Mouse (Mus musculus): ENCODE results near the gene Prepl. TPM values are rescaled to one million over a fixed set of nuclear protein-coding genes. Genes with fewer than 3 reads are reported as not detected.

The Prepl gene
- total RNA-seq (2021): 38.4 and 41.4 TPM in 2 replicates
- long read RNA-seq, transcript Prepl-202 (15 exons, 2,734 nt): major isoform, 12 of 30 reads
- long read RNA-seq, transcript Prepl-201 (14 exons, 3,255 nt): minor isoform, 9 of 30 reads
- long read RNA-seq, partial matches to known transcripts: 4 of 30 reads
- long read RNA-seq, other reads (novel, unspliced or antisense): 3 of 30 reads

DNA sequence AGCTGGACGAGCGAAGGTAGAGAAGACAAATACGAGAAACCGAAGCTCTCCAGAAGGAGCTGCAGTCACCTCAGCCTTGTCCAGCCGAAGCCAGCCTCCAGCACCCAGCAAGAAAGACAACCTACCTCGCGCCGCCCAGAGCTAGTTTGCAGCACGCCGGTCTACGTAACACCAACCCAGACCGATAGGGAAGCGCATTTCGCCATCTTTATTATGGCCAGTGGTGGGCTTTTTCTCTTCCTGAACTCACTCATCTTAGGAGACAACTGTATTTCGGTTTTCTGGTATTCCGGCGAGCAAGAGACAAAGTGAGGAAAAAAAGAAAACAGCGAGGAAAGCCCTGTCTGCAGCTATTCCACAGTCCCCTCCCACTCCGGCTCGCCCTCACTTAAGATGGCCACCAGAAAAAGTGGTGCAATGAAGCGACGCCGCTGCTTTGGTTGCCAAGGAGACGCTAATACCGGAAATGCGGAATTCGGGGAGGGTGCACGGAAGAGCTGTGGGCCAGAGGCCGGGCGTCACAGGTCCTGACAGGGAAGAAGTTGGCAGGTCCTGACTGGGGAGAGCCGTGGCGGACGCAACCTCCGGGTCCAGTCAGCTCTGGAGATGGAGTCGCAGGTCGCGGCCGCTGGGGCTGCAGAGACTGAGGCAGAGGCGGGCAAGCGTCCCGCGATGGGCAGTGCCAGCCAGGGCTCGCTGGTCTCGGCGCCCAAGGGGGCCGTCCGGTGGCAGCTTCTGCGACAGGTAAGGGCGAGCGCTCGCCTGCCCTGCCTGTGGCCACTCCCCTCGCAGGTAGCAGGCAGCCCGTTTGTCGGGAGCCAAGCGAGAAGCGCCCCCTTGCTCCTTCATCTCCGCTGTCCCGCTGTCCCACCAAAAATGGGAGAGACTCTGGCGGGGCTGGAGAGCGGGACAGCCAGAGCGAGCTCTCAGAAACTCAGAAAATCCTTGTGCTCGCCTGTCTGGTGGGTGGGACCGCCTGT, at the start of gene Prepl, which contains the start of gene Camkmt:
TSS of gene Prepl (minus strand) at position 122 of the 980 bp plus-strand sequence.
TSS of gene Camkmt (plus strand) at position 433 of the 980 bp plus-strand sequence.
- DNase-seq: peak; percentile 91

DNA sequence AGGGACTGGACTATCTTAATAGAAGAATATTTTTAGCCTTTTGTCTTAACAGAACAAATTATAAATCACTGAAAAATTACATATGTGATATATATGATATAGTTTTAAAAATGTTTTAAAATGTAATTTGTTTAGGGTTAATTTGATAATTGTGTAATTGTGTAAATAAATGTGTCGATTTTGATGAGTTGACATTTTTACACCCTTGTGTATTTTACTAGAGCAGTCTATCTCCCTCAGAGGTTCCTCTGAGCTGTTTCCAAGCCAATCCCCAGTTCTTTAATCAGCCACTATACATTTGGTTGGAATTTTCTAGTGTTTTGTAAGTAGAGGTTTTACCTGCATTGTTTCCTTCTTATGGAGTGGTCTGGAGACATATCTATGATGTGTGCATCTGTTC, 48.4 kb upstream of the Prepl start:
- DNase-seq: no peak

DNA sequence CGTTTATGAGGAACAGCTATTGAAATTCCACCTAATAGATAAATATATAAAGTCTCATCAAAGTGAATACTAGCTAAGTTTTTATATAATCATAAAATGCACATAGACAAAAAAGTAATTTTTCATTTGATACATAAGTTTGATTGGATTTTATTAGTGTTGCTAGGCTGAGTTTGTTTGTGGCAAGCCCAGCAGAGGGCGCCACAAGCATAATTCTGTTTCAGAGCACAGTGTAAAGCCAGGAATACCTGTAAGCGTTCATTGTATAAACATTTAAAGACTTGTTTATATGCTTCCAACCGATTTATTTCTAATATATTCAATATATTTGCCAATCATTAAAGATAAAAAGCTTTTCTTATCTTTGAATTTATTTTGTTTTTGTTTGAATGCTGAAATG, 26.6 kb upstream of the Prepl start:
- peak; percentile 76 for DNase-seq

DNA sequence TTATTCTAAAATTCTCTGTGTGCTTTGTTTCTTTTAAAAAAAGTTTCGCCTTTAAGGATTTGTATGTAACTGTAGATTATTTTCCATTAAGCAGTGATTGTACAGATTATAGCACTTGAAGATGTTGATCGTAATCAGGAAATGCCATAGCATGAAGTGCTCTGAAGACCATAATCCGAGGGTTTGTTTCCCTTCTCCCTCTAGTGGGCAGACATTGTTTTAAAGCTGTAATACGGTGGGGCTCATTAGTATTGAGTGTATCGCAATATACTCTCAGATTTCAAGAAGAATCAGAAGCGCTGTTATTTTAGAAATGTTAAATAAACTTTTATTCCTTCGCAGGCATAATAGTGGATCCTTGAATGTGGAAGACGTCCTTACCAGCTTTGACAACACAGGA, 23.4 kb upstream of the Prepl start:
- no peak for DNase-seq

DNA sequence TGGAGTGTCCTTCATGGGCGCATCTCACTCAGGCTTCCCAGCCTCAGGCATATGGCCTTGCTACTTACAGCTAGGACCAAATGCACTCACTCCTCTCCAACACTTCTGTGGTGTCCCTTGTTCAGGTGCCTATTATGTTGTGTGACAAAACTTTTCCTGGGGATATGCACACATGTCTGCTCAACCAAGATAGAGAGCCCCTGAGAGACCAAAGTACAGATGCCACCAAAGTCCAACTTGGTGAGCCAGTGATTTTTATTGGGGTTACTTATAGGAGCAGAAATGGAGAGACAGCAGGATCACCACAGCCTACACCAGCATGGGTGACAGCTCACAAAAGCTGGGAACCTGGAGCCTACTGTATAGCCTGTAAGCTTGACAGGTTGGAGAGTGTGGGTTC, 20.6 kb upstream of the Prepl start:
- no peak for DNase-seq

DNA sequence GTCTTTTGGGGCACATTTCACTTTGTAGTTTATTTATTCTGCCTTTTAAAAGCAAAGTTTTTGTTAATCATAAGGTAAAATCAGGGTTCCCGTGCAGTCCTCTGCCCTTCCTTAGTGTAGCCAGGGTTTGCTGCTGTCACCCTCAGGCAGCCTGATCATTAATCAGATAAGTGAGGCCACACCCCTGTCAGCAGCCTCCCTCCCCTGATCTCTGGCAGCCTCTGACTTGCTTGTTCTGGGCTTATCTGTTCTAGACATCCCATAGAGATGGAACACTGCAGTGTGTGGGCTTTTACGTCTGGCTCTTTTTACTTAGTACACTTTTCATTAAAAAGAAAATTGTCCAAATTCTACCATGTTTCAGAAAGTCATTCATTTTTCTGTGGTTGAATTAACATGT, 13.3 kb upstream of the Prepl start:
- no peak for DNase-seq

DNA sequence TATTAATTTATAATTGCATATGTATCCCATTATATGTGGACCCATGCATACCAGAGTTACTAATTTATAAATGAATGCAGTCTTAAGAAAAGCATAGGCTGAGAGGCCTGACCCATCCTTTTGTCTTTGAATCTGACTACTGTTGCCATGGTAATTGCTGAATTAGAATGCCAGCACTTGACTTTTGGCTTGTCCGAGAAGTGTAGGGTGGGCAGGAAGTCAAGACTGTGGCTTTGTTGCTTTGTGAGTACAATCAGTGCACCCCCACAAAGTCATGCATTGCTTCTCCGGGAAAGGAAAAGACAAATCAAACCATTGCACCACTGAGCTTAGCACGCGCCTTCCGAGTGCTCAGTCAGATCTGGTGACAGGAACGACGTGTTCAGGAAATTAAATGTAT, 11.7 kb upstream of the Prepl start:
- no peak for DNase-seq

DNA sequence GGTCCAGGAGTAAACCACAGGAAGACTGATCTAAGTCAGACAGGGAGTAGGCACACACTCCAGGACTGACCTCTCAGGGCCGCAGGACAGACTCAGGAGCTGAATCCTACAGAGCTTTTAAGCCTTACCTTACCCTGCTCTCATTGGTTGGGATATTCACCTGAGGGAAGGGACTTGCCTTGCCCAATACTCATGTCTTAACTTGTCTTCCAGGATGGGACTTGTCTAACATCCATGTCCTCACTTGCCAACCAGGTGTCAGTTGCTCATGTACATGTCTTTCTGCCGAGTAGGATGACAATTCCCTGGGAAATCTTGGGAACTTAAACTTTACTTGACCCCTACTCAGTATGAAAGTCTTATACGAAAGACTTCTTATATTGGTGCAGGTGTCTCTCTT, 10.2 kb upstream of the Prepl start:
- no peak for DNase-seq

DNA sequence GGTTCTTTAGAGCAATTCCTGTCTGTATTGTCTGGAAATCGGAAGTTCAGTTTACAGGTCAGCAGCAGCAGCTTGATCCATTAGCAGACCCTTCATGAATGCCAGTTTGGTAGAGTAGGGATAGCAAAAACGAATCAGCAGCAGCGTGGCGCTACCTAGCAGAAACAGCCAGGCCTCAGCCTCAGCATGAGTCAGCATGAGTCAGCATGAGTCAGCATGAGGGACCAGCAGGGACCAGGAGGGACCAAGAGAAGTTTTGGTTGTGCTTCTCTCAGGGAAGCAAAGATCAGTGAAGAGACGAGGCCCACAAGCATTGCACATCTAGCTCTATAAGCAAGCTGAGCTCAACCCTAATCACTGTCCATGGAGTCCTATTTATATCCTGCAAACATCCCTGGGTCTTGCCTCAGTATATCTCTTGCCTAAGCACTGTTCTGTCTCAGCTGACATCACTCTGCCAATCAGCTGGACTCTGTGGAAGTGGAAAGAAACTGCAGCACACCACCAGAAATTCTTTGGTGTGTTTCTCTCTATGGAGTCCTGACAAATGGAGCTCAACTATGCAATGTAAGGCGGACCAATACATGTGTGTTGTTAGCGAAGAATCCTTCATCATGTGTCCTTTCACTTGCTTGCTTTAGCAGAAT, 8.8 kb upstream of the Prepl start:
- DNase-seq: no peak

DNA sequence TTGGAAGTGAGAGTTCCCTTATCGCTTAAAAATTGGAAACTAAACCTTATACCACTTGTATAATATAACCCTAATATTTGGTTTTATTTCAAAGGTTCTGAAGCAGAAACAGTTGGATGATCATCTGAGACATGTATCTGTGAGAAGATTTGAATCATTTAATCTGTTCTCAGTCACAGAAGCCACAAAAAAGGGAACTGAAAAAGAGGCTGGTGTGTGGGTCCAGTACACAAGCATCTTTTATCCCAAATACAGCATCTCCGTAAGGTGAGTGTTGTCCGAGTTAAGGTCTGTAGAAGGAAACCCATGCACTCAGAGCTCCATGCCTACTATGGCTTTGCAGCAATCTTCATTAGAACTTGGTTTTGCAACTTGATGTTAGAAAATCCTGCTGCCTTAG, 6.4 kb upstream of the Prepl start:
- no peak for DNase-seq

DNA sequence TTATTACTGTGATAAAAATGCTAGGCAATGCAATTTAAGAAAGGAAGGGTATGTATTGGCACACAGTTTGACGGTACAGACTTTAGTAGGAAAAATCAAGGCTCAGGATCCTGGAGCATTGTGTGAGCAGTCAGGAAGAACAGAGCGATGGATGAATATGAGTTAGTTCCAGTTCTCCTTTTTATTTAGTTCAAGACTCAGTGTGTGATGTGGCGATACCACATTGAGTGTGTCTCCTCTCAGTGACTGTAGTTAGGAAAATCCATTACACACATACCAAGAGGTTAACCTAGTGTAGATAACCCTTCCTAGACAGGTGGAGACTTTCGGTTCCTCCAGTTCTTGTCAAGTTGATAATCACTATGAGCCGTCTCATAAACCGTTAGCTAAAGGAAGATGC, 1.7 kb upstream of the Prepl start:
- DNase-seq: no peak

DNA sequence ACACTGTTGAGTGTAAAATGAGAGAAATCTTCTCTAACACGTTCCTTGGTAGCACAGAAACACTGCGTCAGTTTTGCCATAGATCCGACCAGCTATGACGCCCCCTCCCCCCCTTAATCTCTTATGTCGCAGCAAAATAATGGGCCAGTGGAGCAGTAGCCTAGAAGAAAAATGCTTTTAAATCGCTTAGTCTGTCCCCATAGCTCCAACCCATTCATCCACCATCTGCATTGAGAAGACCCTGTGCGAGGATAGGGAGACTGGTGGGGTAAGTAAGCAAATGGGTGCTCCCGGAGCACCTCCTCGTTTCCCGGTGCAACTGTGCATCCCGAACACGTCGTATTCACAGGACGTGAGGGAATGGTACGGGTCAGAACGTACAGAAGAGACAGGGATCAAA, 420 bp downstream of the Prepl start:
- DNase-seq: no peak

DNA sequence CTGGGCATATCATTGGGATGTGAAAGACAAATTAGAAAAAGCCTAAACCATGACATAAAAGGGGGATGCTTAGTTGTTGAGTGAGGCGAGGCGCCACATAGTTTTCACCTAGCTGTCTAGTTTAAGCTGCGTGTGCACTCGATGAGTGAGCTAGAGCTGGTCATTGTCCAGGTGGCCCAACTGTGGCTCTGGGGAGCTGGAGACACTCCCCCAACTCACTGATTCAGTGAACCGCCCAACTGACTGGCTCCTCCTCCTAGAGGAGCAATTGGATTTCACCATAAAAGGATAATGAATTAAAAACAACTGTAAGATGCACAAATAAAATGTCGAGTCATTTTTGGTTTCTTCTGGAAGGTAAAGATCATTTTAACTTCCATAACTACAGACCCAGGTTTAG, 1.0 kb downstream of the Prepl start:
- no peak for DNase-seq

DNA sequence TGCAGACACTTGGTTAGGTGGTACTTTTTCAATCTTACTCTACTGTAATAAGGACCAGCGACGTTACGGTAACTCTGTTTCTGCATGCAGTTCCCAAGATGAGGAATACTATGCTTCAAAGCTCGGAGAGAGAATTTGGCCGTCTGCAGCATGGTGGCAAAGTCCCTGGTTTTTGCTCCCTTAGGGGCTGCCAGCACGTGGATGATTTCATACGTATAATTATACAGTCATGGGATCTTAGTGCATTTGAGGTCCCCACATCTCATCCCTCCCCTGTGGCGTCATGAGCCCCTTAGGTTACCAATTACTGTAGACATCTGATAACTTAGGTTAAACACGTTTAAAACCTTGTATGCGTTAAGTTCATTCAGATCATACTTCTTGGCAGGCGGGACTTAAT, 1.6 kb downstream of the Prepl start:
- DNase-seq: no peak

DNA sequence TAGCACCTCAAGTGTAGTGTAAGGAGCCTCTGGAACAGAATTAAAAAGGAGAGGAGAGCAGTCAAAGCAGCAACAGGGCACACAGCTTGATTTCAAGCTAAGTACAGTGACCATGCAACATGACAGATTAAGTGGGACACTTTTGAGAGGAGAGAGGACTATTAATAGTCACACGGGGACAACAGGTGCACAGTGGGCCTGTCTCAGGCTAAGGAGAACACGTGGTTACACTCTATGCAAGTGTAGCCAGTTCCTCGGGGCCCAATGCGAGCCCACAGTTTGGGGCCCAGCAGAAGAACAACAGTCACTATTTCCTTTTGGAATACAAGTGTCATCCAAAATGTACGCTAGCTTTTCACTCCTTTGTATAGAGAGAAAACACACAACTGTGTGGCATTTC, 2.5 kb downstream of the Prepl start:
- no peak for DNase-seq

DNA sequence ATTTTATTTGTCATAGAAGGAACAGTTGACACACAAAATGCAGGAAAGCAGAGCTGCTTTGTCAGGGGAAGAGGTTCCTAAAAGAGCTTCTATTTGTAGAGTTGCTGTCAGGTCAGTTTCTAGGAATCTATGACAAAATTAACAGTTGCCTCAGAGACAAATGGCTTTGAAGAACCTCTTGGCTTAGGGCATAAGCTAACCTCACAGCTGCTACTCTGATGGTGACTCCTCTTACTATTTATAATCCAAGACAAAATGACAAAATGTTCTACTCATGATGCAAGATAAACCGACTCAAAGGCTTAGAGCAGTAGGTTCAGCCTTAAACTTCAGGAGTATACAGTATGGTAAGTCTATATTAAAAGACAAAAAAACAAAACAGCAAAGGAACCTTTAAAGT, 3.5 kb downstream of the Prepl start:
- no peak for DNase-seq

DNA sequence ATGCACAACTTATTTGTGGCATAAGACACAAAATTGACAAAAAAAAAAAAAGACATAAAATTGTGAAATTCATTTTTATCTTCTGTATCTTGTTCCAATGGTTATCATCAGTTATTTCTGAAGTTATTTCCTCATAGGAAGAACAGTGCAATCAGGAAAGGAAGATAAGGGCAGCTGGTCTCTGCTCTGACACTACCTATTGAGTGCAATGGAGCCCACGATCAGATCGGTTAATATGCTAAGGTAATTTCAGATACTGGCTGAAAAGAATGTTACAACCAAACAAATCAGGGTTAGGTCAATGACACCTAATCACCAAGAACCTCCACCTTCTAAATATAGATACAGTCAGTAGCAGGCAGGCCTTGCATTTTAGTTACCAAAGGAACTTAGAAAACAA, 4.7 kb downstream of the Prepl start:
- DNase-seq: no peak

DNA sequence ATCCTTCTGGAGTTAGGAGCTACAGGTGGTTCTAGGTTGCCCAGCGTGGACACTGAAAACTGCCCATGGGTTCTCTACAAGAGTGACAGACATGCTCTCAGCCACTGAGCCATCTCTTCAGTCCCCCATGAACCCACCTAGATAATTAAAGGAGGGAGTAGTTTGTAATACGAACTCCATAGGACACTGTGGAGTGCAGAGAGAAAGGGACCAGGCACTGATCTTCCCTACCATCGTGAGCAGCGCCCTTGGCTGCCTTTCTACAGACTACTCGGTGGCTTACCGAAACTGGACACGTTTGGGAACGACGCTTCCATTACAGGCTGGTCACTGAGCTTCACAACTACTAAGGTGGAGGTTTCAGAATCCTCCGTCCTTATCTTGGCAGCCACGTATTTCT, 9.3 kb downstream of the Prepl start:
- DNase-seq: no peak

DNA sequence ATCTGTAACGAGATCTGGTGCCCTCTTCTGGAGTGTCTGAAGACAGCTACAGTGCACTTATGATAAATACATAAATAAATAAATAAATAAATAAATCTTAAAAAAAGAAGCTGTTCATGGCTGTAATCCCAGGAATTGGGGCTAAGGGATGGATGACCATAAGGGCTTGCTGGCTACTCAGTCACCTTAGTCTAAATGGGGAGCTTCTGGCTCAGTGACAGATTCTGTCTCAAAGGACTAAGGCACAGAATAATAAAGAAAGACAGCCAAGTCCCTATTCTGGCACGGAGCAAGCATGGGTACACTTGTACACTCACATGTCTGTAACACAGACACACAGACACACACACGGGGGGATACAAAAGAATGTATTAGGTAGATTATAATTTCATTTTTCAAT, 10.8 kb downstream of the Prepl start:
- DNase-seq: no peak

DNA sequence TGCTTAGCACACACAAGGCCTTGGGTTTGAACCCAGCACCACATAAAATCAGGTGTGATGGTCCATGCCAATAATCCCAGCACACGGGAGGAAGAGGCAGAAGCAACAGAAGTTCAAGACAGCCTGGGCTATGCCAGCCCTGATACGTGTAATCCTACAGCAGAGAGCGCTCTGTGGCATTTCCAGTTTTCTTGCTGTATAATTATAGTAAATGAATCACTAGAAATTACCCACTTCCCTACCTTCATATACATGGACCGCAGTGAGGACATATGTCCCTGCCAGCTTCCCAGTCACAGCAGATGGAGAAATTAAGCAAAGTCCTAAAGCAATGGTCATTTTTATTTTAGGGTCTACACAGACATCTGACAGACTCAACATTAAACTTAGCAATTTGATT, 16.0 kb downstream of the Prepl start:
- DNase-seq: no peak

DNA sequence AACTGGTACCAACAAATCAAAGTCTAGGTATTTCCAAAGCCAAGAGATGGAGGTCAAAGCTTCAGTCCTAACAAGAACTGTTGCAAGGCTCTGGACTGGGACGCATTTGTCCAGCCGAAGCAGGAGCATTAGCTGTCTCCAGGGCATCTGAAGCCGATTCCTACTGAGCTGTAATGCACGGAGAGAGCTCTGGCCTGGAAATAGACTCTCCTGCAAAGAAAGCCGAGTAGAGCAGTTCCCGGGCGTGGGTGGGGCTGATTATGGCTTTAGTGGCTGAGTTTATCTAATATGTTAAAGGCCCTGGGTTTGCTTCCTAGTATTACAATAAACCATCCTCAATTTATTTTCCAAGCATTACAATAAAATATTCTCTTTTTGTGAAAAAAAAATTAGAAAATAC, 16.8 kb downstream of the Prepl start:
- no peak for DNase-seq

DNA sequence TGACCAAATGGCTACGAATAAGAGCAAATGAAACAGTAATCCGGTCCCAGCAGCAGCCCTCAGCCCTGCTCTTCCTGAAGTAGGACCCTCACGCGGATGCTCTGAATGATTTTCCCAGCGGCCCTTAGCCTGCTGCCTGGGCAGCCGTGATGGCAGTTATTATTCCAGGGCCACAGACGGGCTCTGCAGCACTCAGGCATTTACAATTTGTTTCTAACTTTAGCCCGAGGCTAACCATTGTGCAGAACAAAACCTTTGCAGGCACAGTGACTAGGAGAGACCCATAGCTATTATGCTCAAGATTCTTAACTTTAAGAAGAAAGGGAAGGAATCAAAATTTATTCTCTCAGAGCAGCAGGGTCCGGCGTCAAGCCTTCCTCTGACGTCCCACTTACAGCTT, 17.7 kb downstream of the Prepl start:
- no peak for DNase-seq

DNA sequence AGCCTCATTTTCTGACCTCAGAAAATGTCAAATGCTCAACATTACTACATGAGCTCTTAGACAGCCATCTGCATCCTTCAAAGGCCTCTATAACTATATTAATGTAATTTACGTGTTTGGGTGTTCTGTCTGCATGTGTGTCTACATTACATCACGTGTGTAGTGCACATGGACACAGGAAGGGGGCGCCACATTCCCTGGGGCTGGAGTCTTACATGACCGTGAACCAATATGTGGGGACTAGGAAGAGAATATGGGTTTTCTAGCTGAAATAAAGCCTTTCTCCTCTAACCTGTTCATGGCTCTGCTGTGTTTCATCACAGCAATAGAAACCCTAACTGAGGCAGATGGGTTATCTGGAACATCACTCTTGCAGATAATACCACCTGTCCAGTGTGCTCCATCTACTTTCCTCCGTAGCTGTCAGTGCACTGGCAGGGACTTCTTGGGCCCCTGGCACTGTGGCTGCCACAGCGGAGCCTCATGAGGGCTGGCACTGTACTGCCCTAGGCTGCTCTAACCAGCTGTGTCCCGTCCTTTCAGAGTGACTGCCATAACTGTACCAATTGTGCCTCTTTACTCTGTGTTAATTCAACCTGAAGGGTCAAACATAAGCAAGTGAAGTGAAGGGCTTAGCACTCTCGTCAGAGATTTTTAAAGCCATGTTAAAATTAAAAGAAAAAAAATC, 18.8 kb downstream of the Prepl start:
- DNase-seq: no peak

Data from adrenal gland, postnatal 25 days (tissue).